Mouse (Mus musculus) bone marrow macrophage, adult 2 months (primary cell): ENCODE data around the gene Usp10. TPM values are rescaled to one million over a fixed set of nuclear protein-coding genes. Genes with fewer than 3 reads are reported as not detected.

ENCODE experiments used
- H3K27ac ChIP-seq: 2 replicates; pipeline ENCODE4 v1.5.1; 2012; ENCODE audit warnings: low read depth, low read length; ENCODE audit not compliant: insufficient read depth
- H3K4me1 ChIP-seq: 2 replicates; pipeline ENCODE4 v1.6.1; 2012; ENCODE audit warnings: low read length; ENCODE audit not compliant: control insufficient read depth, insufficient read depth
- H3K4me3 ChIP-seq: 2 replicates; pipeline ENCODE4 v1.5.1; 2012; ENCODE audit warnings: mild to moderate bottlenecking, low read length, moderate library complexity; ENCODE audit not compliant: insufficient read depth
- CTCF ChIP-seq: IDR thresholded peaks from 2 replicates; pipeline ENCODE4 v1.5.1; 2012; ENCODE audit warnings: low read depth, mild to moderate bottlenecking, low read length, moderate library complexity
- POLR2A ChIP-seq: IDR thresholded peaks from 2 replicates; pipeline ENCODE4 v1.6.1; 2012; ENCODE audit warnings: mild to moderate bottlenecking, low read depth, low read length, borderline replicate concordance
- polyA plus RNA-seq: library from polyadenylated mRNA; stranded (reverse); fragments of >200 nt; gene quantifications from 2 replicates; pipeline ENCODE4 v1.2.4, GENCODE M21; 2012; ENCODE audit not compliant: missing spikeins, insufficient read depth, insufficient read length

Gene Usp10
- polyA plus RNA-seq, 1 experiment: 19.2 TPM

DNA sequence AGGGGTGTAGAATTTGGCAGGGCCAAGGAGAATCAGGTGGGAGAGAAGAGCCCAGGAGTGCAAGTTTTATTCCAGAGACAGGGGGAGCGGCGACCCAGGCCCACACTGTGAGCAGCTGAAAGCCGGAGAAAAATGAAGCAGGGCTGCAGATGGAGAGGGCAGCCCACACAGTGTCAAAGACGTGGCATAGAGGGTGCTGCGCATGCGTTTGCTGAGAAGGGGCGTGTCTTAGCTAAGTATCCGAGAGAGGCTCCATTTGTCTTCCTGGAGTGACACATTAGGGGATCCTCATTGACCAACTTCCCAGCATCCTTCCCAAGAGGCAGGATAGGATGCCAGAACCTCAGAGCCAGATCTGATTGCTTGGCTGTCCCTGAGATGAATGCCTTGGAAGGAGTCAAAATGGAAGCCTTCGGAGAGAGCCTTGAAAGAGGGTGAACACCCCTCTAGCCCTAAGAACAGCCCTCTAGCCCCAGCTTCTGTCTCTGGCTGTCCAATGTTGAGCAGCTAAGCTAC, 96.5 kb downstream of the Usp10 start:
- H3K4me1 ChIP-seq: no peaks in the 10 kb centered on the region; the same call in 1 of the 2 replicates
- H3K27ac ChIP-seq: no peak overlapping the region
- no peak for TF ChIP-seq POLR2A
- no peak for TF ChIP-seq CTCF
- no peak overlapping the region for H3K4me3 ChIP-seq

Other genes with a start within 250 kb of the Usp10 start
- gene Wfdc1, start 244.0 kb upstream of the Usp10 start, polyA plus RNA-seq: not detected in 2 replicates
- not detected in 2 replicates for gene Atp2c2, start 210.4 kb upstream of the Usp10 start, polyA plus RNA-seq
- 5.4 and 6.5 TPM in 2 replicates for gene Tldc1, start 131.9 kb upstream of the Usp10 start, polyA plus RNA-seq
- 472 and 492 TPM in 2 replicates for gene Cotl1, start 69.8 kb upstream of the Usp10 start, polyA plus RNA-seq
- gene Klhl36, start 48.1 kb upstream of the Usp10 start, polyA plus RNA-seq: 7.6 and 8.3 TPM in 2 replicates
- gene Gm20388, start 481 bp downstream of the Usp10 start, polyA plus RNA-seq: 32.7 and 45.3 TPM in 2 replicates
- gene Crispld2, start 82.1 kb downstream of the Usp10 start, polyA plus RNA-seq: not detected in 2 replicates
- 33.5 and 36.9 TPM in 2 replicates for gene Zdhhc7, start 191.1 kb downstream of the Usp10 start, polyA plus RNA-seq
- 40.4 and 43.2 TPM in 2 replicates for gene 6430548M08Rik, start 203.8 kb downstream of the Usp10 start, polyA plus RNA-seq